ENCODE assay signal across 9 mouse cellular contexts in the genomic region with DNA sequence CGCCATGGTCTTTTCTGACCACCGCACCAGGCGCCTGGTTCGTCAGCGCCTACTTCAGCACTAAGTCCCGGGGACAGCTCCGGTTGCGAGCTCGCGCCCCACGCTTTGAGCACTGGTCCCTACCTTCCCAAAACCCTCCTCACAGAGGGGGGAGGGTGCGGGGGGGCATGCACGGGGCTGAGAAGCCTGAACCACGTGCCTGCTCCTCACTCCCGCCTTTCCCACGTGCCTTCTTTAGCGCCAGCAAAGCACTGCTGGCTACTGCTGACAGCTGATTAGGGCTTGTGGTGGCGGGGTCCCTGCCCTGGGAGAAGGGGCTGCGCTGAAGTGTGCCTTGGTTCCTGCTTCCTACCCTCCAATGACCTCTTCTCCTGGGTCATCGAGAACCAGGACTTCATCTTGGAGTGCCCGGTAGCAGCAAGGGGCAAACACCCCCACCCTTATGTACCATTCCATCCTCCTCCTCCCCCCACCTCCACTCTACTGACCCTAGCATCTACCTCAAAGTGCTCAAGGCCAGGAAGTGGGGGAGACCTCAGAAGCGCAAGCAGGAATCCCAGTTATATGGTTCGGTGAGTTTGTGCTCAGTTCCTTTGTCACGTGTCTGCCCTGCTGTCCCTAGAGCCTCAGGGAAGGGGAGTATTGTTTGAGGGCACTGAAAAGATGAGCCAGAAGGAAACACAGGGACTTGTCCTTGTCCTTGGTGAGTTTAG. TPM values are rescaled to one million over a fixed set of nuclear protein-coding genes. Genes with fewer than 3 reads are reported as not detected.
DNase-seq lines count a peak whose midpoint lies in the region; ATAC-seq and TF ChIP-seq lines count a peak whose summit lies in the region.
"Had no signal": no experiment of that assay in that cellular context is flagged by ENCODE, and none has a peak within 500 bp of the region (broad histone marks: within the 10 kb centered on the region; RNA-seq: fewer than 3 reads in every experiment).

A gene (minus strand): TSS at position 143 of the 713 bp plus-strand sequence.

- H3K27ac ChIP-seq in MEL (ENCODE audit: control insufficient read depth, low read depth, low read length): no peak within 1 kb of the TSS
- no peak within 1 kb of the TSS for H3K27ac ChIP-seq in forebrain, embryonic 13.5 days

- H3K9me3 ChIP-seq in MEL (replicated peaks; ENCODE audit: insufficient read depth, low read length): no peaks in the 10 kb centered on the region
- H3K9me3 ChIP-seq in forebrain, embryonic 13.5 days (replicated peaks): no peaks in the 10 kb centered on the region

- TF ChIP-seq RAD21 in MEL (IDR thresholded peaks at IDR 0.05; ENCODE audit: low read depth, low read length): no peak

- DNase-seq in gastrocnemius, postnatal 4 days (ENCODE audit: low spot score in 2 of 2): peak; percentile 43 to 65
- DNase-seq in gastrocnemius, adult 18-20 months (ENCODE audit: low spot score): no peak
- DNase-seq in MEL (ENCODE audit: low read depth, low spot score): peak; percentile 58
- DNase-seq in kidney, adult 18-20 months: peak; percentile 58
- DNase-seq in lung, postnatal 4 days: peak; percentile 67 to 68
- peak; percentile 54 for DNase-seq in splenic B cell, adult 2 months (ENCODE audit: low read depth, low spot score)
- no peak for DNase-seq in layer of hippocampus, adult 9-11 months

- no peaks in the 10 kb centered on the region for H3K4me1 ChIP-seq in MEL (ENCODE audit: control insufficient read depth in 1 of 2, insufficient read depth in 2 of 2, low read length in 2 of 2)
- peaks cover 24% of the 10 kb centered on the region for H3K4me1 ChIP-seq in forebrain, embryonic 13.5 days

- TF ChIP-seq EP300 in MEL (IDR thresholded peaks at IDR 0.05; ENCODE audit: low read depth in 1 of 2, low read length in 2 of 2): no peak

- no peak for TF ChIP-seq CTCF in MEL (IDR thresholded peaks at IDR 0.05 in 2 of 3, conservative IDR thresholded peaks at IDR 0.05 in 1 of 3; ENCODE audit: control insufficient read depth in 1 of 3, insufficient read depth in 1 of 3, low read depth in 2 of 3, low read length in 3 of 3, poor library complexity in 1 of 3, severe bottlenecking in 1 of 3)

- TF ChIP-seq POLR2A in MEL (IDR thresholded peaks at IDR 0.05; ENCODE audit: control insufficient read depth in 1 of 2, insufficient read depth in 1 of 2, low read depth in 1 of 2, low read length in 2 of 2, poor library complexity in 1 of 2): no peak

- peaks cover 0 to 4% of the 10 kb centered on the region in 2 experiments; a peak in 2 of 4 replicates for H3K27me3 ChIP-seq in MEL (ENCODE audit: control insufficient read depth in 1 of 2, insufficient read depth in 2 of 2, low read length in 2 of 2)
- H3K27me3 ChIP-seq in forebrain, embryonic 13.5 days: peaks cover 39% of the 10 kb centered on the region
- H3K27me3 ChIP-seq in splenic B cell, adult 2 months (ENCODE audit: control insufficient read depth, insufficient read depth, low read length, poor library complexity, severe bottlenecking): no peaks in the 10 kb centered on the region

- WGBS in forebrain, embryonic 13.5 days: 4% methylated on average over 24 of the region's 24 CpGs

- peak; percentile 60; the same call in 1 of the 2 replicates for ATAC-seq in forebrain, embryonic 13.5 days

- H3K4me3 ChIP-seq in MEL (ENCODE audit: control insufficient read depth in 1 of 2, insufficient read depth in 1 of 2, low read depth in 2 of 2, low read length in 2 of 2): no peak within 1 kb of the TSS
- peak within 1 kb of the TSS; percentile 14; the same call in 1 of the 2 replicates for H3K4me3 ChIP-seq in forebrain, embryonic 13.5 days

- no peaks in the 10 kb centered on the region for H3K36me3 ChIP-seq in MEL (ENCODE audit: control insufficient read depth in 1 of 2, insufficient read depth in 2 of 2, low read length in 2 of 2)
- H3K36me3 ChIP-seq in forebrain, embryonic 13.5 days (ENCODE audit: poor library complexity, severe bottlenecking): no peaks in the 10 kb centered on the region
- H3K36me3 ChIP-seq in splenic B cell, adult 2 months (ENCODE audit: control insufficient read depth, insufficient read depth, low read length, poor library complexity, severe bottlenecking): no peaks in the 10 kb centered on the region

- peak within 1 kb of the TSS; percentile 45 for H3K4me2 ChIP-seq in forebrain, embryonic 13.5 days

- no peak within 1 kb of the TSS for H3K9ac ChIP-seq in MEL (ENCODE audit: control insufficient read depth, low read depth, low read length, poor library complexity, severe bottlenecking)
- H3K9ac ChIP-seq in forebrain, embryonic 13.5 days: no peak within 1 kb of the TSS

- H3K79me2 ChIP-seq in MEL (ENCODE audit: control insufficient read depth, insufficient read depth, low read length, poor library complexity): no peaks in the 10 kb centered on the region

TF ChIP-seq in MEL, 35 proteins besides CTCF, POLR2A, EP300 and RAD21:
- TF ChIP-seq TBP (IDR thresholded peaks at IDR 0.05; ENCODE audit: low read depth, low read length) (no peak), USF2 (IDR thresholded peaks at IDR 0.05; ENCODE audit: borderline replicate concordance in 1 of 2, insufficient read depth in 1 of 2, low read depth in 1 of 2, low read length in 2 of 2) (no peak), MYB (IDR thresholded peaks at IDR 0.05; ENCODE audit: low read depth, low read length) (no peak), ELF1 (IDR thresholded peaks at IDR 0.05; ENCODE audit: low read depth, low read length) (no peak), MEF2A (IDR thresholded peaks at IDR 0.05; ENCODE audit: extremely low read depth, insufficient replicate concordance, low read depth, low read length, poor library complexity, severe bottlenecking) (no peak), SMC3 (IDR thresholded peaks at IDR 0.05; ENCODE audit: low read depth, low read length) (0 out of 2 replicates have a peak, but pooled peaks have one; percentile 21), RCOR1 (IDR thresholded peaks at IDR 0.05; ENCODE audit: low read depth, low read length) (no peak), ZMIZ1 (IDR thresholded peaks at IDR 0.05; ENCODE audit: low read depth, low read length) (no peak), MXI1 (IDR thresholded peaks at IDR 0.05; ENCODE audit: low read depth, low read length) (peak; percentile 78), JUND (IDR thresholded peaks at IDR 0.05; ENCODE audit: low read depth, low read length) (no peak), GABPA (IDR thresholded peaks at IDR 0.05; ENCODE audit: low read depth, low read length) (no peak), MAZ (IDR thresholded peaks at IDR 0.05; ENCODE audit: low read depth, low read length) (0 out of 2 replicates have a peak, but pooled peaks have one; percentile 29), TCF12 (IDR thresholded peaks at IDR 0.05; ENCODE audit: low read depth, low read length) (no peak), SIN3A (IDR thresholded peaks at IDR 0.05; ENCODE audit: low read length) (peak; percentile 59)
TF ChIP-seq in MEL: peak in this region for 4.

RNA-seq across cellular contexts. Expression of the gene that starts here (rescaled TPM):
- total RNA-seq in gastrocnemius, postnatal 4 days (2021): not detected
- total RNA-seq in gastrocnemius, adult 18-20 months (2021): not detected
- total RNA-seq in MEL (2012; rRNA removed): not detected in 2 replicates
- polyA plus RNA-seq in MEL (2012; ENCODE audit: insufficient read depth in 1 of 2, insufficient read length in 2 of 2, low read depth in 1 of 2, low replicate concordance in 2 of 2, missing spikeins in 1 of 2): not detected
- not detected in 2 replicates for polyA plus RNA-seq in forebrain, embryonic 13.5 days (2015; fragmentation: Nextera tagmentation; extraction: Ambion mirVana)
- polyA plus RNA-seq: large intestine, adult 2 months had no signal

Comparison
In these comparisons a context has a peak if more than half of its experiments do, and no peak if none do; other contexts are left out.
1. Peak in DNase-seq in gastrocnemius, postnatal 4 days; RNA of the gene not detected or under 1 TPM.
2. Peak in DNase-seq in MEL; RNA of the gene not detected or under 1 TPM.
3. Peak in ATAC-seq, H3K4me3 ChIP-seq and H3K4me2 ChIP-seq in forebrain, embryonic 13.5 days; RNA of the gene not detected or under 1 TPM.
4. DNase-seq: peak in kidney, adult 18-20 months (single experiment), lung, postnatal 4 days (2 of 2) and splenic B cell, adult 2 months (single experiment); none in gastrocnemius, adult 18-20 months (single experiment) and layer of hippocampus, adult 9-11 months (single experiment).